Mouse (Mus musculus) T-cell, adult 2 months (primary cell): ENCODE data around the gene Cygb.
"Not testable (repeated sequence)": the region's sequence is repeated elsewhere in the genome, so short reads cannot be mapped to it uniquely, and the experiment has no call there.

Experiments used
- DNase-seq: peaks from one replicate; pipeline ENCODE4 v3.0.0; 2022; ENCODE audit warnings: low spot score

Cygb gene

GRCm38 (mm10) chr11:116636607-116637006 is 17.5 kb downstream of the Cygb start:
- DNase-seq, result not testable (repeated sequence)

- no peak for DNase-seq
Observed at GRCm38 (mm10) chr11:116632962-116633361, 21.2 kb downstream of the Cygb start.

GRCm38 (mm10) chr11:116630171-116630965 is 23.7 kb downstream of the Cygb start:
- DNase-seq, result no peak

- no peak for DNase-seq
Observed at GRCm38 (mm10) chr11:116629472-116629871, 24.6 kb downstream of the Cygb start.

- peak; percentile 79 for DNase-seq
Observed at GRCm38 (mm10) chr11:116628712-116629111, 25.4 kb downstream of the Cygb start.

- peak; percentile 32 for DNase-seq
Observed at GRCm38 (mm10) chr11:116627072-116628020, 26.8 kb downstream of the Cygb start.

- no peak for DNase-seq
Observed at GRCm38 (mm10) chr11:116626299-116627071, 27.6 kb downstream of the Cygb start, which contains the start of gene Rhbdf2. Gene Rhbdf2, minus strand, starts transcription at chr11:116627019.

- DNase-seq, result peak; percentile 73
Observed at GRCm38 (mm10) chr11:116625081-116626000, 28.8 kb downstream of the Cygb start.

- peak; percentile 87 for DNase-seq
Observed at GRCm38 (mm10) chr11:116624131-116624832, 29.8 kb downstream of the Cygb start.

GRCm38 (mm10) chr11:116623281-116624124 is 30.6 kb downstream of the Cygb start:
- DNase-seq, result peak; percentile 16

- no peak for DNase-seq
Observed at GRCm38 (mm10) chr11:116621258-116621704, 32.8 kb downstream of the Cygb start.

- no peak for DNase-seq
Observed at GRCm38 (mm10) chr11:116620559-116621253, 33.4 kb downstream of the Cygb start.

GRCm38 (mm10) chr11:116620073-116620472 is 34.0 kb downstream of the Cygb start:
- no peak for DNase-seq

- DNase-seq, result no peak
Observed at GRCm38 (mm10) chr11:116619561-116619960, 34.6 kb downstream of the Cygb start.

- DNase-seq, result no peak
Observed at GRCm38 (mm10) chr11:116619156-116619555, 35.0 kb downstream of the Cygb start.

- no peak for DNase-seq
Observed at GRCm38 (mm10) chr11:116618666-116619065, 35.4 kb downstream of the Cygb start.

- no peak for DNase-seq
Observed at GRCm38 (mm10) chr11:116617641-116618040, 36.5 kb downstream of the Cygb start.

- peak; percentile 20 for DNase-seq
Observed at GRCm38 (mm10) chr11:116616438-116617118, 37.5 kb downstream of the Cygb start.
